Mouse (Mus musculus): Measurements from ENCODE around the gene Cdh12.

GRCm38 (mm10) chr15:21146896-21147295, 697.8 kb downstream of the Cdh12 start:
- TF ChIP-seq ETS1 (IDR thresholded peaks at IDR 0.05; ENCODE audit: low read depth, low read length) (no peak), CTCF (IDR thresholded peaks at IDR 0.05 in 2 of 3, conservative IDR thresholded peaks at IDR 0.05 in 1 of 3; ENCODE audit: control insufficient read depth in 1 of 3, insufficient read depth in 1 of 3, low read depth in 2 of 3, low read length in 3 of 3, poor library complexity in 1 of 3, severe bottlenecking in 1 of 3) (no peak), MEF2A (IDR thresholded peaks at IDR 0.05; ENCODE audit: extremely low read depth, insufficient replicate concordance, low read depth, low read length, poor library complexity, severe bottlenecking) (no peak)

All from MEL (cell line).